Mouse (Mus musculus) urinary bladder, postnatal 25 days (tissue): Measurements from ENCODE around the gene Grk3.

Source experiments
- DNase-seq: peaks from one replicate; pipeline ENCODE4 v3.0.0; 2022; ENCODE audit warnings: low spot score

The Grk3 gene

DNA sequence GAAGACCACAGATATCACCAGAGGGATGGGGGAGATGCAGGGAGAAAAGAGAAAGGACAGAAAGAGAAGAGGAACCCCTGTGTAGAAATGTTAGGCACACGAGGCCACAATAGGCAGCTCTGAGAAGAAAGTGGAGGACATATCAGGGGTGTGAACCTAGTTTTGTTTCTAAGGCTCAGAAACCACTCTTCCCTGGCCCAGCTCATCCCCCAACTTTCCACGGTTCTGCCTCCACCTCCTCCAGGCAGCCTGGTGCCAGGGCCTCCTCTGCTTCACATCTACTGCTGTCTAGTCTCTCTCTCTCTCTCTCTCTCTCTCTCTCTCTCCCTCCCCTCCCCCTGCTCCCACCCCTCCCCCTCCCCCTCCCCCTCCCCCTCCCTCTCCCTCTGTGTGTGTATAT, 7.1 kb downstream of the Grk3 start:
- DNase-seq, result no peak

DNA sequence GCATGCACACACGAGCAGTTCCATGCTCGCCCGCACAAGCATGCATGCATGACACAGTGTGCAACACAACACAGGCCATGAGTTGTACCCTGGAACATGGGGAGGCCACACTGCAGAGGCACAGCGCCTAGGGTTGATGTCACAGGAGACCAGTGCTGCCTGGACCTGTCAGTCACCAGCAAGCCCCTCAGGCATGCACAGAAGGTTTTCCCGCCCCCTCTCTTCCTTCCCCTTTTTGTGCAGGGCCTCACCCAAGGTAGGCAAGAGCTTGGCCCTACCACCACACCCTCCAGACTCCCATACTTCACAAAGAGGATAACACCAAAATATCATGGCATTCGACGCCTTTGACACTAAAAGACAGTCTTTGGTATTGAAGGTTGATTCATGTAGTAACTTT, 8.6 kb downstream of the Grk3 start:
- no peak for DNase-seq

DNA sequence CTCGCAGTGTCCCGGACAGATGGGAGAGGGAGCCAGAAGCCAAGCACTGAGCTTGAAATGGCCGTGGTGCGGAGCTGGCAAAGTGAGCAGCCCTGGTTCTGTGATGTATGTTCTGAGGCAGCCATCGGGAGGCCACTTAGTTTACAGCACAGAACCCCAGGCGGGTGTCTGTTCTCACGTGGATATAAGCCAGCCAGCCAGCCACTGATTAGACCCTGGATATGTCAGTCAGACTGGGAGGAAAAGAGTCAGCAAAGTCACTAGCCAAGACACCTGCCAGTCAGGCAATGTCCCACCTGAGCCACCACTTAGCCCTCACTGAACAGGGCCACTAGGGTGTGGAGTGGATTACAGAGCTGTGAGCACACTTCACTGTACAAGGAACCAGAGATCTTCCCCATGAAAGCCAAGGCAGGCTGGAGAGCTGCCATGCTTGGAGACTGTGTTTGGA, 9.6 kb downstream of the Grk3 start:
- DNase-seq, result no peak

DNA sequence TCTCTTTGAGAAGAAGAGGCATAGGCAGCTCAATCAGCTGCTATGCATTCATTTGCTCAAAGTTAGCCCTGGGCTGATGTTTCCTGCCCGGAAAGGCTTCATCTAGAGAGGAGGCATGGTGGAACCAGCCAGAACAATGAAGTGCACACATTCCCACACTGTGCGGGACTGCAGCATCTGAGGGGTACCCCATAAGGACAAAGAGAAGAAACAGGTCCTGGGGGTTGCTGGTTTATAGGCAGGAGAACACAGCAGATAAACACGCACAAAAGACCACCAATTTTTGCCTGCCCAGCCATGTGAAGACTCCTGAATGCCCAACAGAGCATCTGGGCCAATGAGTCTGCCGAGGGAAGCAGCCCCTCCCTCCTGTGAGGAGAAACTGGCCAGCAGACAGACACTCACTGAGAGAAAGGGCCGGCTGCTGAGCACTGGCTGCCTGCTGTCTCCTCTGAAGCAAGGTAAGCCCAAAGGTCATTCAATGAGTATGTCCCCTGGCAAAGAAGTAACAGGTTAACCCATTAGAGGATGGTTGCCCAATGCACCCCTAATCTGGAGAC, 12.7 kb downstream of the Grk3 start:
- no peak for DNase-seq

DNA sequence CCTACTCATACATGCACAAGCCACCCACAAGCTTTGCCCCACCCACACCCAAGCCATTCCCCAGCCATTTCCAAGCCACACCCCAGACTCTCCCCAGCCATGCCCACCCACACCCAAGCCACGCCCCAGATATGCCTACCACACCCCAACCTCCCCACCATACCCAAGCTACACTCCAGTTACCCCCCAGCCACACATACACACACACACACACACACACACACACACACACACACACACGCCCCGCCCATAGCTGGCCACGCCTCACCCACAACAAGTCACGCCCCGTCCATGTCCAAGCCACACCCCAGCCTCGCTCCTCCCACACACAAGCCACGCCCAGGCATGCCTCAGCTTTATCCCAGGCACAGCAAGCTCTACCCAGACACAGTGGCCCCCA, 16.4 kb downstream of the Grk3 start:
- no peak for DNase-seq

DNA sequence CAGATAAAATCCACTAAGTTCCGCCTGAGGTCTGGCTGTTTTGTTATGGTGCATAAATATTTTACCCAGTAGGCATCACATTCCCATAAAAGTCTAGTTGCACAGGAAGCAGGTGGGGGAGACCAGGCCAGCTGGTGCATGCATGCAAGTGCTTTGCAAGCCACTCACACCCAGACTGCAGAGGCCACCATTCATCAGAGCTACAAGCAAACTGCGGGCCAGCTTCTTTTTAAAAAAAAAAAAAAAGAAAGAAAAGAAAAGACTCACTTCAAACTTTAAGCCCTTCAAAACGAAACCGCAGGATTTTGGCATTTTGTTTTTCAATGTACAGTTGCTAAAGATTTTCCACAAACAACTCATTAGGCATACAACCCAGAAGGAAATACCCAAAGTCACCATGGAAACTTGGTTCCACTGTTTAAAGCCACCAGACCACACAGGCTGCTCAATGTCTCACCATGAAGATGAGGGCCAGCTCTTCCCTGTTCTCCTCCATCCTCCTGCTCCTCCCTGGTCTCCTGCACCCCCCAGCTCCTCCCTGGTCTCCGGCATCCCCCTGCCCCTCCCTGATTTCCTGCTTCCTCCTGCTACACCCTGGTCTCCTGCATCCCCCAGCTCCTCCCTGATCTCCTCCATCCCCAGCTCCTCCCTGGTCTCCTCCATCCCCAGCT, 17.9 kb downstream of the Grk3 start:
- no peak for DNase-seq

DNA sequence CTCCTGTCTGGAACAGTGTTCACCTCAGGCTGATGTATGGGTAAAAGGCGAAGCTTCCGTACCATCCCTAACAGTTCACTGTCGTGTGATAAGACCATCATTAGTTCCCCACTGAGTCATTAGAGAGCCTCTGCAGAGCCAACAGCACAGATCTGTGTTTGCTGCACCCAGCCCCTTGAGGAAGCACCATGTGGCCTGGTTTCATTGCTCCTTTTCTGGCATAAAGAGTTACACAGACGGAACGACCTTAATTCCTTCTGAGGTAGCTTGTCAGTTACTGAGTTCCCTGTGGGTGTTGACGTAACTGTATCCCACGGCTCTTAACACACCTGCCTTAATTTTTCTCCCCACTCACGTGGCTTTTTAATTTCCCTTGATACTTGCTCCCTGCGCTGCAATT, 24.3 kb downstream of the Grk3 start:
- DNase-seq, result no peak

DNA sequence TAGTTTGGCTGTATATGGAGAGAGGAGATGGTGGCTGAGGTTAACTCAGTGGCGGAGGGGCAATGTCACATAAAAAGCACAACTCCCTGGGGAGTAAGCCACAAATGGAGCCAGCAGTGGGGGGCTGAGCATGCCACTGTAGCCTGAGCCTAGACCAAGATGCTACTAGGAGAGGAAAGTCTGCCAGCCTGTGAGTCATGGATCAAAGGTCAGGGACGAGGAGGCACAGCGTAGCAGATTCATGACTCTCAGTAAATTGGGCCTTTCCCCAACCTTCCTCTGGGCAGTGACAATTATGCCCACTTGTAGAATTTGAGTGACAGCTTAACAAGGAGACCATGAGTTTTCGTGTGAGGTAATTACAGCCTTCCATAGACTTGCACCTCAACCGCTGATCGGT, 33.7 kb downstream of the Grk3 start:
- DNase-seq, result no peak

DNA sequence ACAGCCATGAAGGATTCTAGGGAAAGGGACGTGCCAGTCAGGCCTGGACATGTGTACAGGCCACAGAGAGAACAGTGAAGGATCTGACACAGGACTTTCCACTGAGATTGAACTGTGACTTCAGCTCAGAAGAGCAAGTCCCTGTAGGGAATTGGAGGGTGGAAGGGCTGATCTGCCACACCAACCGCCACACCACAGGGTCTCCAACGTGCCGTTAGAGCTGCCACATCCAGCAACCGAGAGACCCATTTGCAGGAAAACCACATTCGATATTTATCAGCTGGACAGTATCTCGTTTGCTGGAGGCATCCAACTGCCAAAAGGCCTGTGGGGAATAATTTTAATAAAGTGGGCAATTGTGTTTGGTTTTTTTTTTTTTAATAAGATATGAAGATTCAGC, 35.9 kb downstream of the Grk3 start:
- no peak for DNase-seq

DNA sequence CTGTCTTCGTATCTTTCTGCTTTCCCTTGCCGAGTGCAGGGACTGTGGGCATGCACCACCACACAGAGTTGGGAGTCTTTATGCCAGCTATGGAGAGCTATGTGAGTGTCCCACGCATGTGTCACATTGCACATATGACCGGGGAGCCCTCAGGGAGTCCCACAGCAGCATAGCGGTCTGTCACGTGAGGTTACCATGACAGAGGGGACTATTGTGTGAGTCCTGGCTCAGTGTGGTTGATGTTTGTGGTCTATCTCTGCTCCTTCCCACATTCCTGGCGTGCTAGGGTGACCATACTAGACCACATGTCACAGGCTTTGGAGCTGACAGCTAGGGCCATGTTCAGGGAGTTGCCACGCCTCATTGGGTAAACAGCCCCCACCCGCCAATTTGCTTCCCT, 36.4 kb downstream of the Grk3 start:
- no peak for DNase-seq

DNA sequence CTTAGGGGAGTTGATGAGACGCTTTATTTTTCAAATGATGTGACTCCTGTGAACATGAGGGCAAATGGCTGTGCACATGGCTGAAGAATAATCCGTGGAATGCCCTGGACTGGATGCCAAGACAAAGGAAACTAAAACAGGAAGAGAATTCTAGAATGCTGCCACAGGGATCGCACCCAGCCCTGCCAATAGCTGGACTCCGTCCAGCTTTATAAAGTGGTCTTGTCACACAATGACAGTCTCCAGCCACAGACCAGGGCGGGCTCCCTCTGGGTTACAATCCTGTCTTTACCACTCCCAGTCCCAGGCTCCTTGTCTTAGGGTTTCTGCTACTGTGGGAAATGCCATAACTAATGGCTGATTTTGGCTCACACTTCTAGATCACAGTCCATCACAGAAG, 38.5 kb downstream of the Grk3 start:
- DNase-seq, result no peak

DNA sequence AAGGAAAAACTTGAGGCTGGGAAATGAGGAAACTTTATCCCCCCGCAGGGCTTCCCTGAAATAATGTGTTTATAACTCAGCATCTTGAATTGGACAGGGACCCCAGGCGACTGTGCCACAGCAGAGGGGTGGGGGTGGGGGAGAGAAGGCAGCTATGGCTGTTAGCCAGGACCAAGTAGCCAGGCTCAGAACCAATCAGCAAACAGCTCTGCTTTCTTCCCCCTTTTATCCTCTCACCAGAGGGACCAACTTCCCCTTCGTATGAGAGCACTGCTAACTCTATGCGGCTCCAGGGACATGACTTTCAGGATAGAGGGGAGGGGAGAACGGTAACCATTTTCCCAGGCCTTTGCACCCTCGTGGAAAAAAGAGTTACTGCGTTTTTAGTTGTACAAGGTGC, 42.0 kb downstream of the Grk3 start:
- DNase-seq, result no peak

DNA sequence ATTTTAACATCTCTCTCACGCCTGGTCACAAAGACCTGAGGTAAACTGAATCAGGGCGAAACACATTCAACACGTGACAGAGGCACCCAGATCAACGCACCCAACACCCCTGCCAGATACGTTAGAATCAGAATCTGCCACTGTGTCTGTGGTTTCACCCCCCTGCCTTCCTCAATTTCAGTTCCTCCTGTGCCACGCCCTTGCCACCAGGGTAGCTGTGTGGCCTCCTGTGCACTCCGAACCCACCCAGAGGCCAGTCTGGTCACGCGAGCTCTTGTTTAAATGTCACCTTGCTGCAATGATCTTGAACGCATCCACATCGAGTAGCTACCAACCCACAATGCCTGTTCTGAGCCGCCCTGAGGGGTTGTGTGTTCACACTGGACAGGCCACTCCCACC, 43.3 kb downstream of the Grk3 start:
- no peak for DNase-seq

DNA sequence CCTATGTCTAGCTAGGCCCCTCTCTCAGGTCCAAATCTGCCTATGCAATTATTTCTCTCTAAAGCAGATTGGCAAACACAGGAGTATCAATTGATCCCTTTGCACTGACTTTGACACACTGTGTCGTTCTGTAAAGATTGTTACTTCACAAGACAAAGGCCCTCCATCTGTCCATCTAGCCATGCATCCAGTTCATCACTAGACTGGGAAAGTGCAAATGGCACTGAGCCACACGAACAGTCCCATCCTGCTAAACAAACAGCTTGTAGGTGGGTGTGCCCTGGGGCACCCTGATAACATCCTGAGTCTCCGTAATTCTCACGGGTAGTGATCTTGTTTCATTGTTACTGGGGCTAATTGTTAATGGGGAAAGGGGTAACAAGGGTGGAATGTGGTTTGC, 52.1 kb downstream of the Grk3 start:
- DNase-seq, result no peak

DNA sequence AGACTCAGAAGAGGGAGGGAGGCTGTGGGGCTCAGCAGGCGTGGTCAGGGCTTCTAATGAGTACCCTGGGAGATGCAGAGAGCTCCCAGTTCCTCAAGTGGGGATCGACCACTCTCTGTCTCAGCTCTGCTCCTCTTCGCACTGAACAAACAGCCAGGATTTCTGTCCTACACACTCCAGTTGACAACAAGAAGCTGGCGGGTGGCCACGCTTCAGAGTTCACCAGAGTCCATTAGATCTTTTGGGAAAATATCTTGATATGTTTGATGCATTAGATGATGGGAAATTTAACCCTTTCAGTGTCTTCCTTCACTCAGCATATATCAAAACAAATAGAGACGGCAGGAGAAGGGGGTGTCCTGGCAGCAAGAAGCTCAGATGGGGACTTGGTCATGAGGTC, 53.4 kb downstream of the Grk3 start:
- DNase-seq, result no peak

DNA sequence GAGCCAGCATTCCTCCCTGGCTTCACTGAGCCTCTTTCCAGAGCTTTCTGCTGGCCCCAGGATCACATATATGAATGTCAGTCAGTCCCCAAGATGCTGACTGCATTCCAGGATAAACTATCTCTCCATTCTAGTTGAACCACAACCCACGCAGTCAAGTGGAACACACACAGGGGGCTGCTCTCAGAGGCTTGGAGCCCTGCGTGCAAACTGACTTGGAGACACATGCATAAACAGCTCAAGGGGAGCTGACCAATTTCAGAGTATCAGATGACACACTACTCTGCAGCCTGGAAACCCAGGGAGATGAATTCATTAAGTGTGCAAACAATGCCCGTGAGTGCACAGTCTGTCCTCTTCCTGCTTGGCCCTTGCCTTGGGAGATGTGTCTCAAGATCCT, 54.7 kb downstream of the Grk3 start:
- DNase-seq, result no peak

DNA sequence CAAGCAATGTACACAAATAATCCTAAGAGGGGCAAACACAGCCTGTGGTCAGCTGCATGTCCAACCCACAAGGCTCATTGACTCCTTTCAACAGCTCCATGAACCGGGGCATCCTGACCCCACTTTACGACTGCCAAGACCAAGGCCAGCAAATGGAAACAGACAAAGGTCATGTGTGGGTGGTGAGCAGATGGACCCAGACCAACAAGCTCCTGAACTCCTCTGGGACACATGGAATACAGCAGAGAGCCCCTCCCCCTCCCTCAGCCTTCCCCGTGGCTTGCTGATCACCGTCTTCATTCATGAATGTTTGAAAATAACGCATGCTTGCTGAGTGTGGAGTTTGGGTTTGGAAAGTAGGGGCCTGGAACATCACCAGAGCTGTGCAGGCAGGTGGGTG, 57.3 kb downstream of the Grk3 start:
- no peak for DNase-seq

DNA sequence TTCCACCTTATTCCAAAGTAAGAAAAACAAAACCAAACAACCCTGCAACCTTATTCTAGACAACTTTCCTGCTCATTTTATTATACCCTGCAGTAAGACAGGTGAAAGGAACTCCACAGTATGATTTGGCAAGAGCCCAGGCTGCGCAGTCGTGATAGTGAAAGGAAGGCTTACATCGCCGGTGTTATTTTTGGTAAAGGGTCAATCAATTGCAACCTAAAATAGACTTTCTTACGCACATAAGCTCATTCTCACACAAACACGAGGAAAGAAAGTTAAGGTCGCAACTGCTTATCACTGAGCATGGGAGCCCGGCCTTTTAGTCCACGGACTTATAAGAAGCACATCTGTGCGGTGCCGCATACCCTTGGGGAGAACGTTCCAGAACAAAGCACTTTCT, 58.8 kb downstream of the Grk3 start:
- DNase-seq, result no peak

DNA sequence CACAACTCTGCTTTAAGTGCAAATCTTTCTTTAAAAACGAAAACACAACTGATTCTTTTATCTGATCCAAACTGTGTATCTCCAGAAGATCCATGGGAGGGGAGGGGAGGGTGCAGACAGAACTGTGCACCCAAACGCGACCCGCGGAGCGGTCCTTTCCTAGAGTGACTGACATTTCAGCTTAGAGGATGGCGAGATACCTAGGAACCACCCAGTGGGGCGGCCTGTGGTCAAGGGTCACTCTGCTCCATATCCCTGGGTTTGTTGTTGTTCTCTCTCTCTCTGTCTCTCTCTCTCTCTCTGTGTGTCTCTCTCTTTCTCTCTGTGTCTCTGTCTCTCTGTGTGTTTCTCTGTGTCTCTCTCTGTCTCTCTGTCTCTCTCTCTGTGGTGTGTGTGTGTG, 59.2 kb downstream of the Grk3 start:
- DNase-seq, result no peak

DNA sequence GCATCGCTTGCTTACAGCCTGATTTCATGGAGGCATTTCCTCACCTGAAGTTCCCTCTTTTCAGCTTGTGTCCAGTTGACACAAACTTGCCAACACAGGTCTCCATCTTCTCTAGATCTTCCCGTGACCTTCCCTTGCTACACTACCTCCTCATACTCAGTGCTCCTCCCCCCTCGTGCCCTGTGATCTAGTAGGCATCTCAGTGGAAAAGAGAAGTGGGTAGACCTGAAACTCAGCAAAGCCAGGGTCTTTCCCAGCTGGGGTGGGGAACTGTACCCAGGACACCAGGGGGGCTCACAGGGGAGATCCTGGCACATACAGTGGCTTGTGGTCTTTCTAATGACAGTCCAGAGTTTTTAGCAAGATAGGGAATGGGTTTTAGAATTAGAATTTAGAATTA, 64.7 kb downstream of the Grk3 start:
- no peak for DNase-seq

DNA sequence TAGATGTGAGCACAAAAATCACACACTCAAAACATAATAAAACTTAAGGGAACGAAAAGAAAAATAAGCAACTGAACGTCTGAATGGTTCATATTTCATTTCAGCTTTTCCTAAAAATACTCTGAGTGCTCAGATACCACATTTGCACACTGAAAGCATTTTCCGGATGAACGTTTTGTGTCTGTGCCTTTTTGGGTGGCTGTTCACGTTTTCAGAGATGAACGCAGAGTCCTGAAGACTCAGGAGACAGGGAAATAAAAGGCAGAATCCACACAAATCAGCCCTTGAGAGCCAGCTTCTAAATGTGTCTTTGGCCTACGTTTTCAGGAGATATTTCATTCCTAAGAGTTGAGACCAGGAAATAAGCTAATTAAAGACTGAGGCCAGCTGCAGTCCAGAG, 69.7 kb downstream of the Grk3 start:
- DNase-seq, result no peak

DNA sequence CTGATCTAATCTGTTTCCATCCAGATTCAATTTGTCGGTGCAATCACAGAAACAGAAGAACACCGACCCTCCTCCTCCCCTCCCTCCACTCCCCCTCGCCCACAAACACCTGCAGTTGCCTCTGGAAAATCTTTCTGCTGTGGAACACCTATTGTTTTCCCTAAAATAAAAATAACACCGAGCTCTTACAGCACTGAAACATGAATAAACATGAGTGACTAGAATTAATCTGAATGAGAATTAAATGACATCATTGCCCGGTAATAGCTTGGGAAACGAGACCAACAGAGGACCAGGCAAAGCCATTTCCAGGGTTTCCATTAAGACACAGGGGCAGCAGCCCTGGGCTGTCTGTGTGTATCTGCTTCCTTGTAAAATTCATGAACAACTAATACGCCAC, 73.3 kb downstream of the Grk3 start:
- no peak for DNase-seq

DNA sequence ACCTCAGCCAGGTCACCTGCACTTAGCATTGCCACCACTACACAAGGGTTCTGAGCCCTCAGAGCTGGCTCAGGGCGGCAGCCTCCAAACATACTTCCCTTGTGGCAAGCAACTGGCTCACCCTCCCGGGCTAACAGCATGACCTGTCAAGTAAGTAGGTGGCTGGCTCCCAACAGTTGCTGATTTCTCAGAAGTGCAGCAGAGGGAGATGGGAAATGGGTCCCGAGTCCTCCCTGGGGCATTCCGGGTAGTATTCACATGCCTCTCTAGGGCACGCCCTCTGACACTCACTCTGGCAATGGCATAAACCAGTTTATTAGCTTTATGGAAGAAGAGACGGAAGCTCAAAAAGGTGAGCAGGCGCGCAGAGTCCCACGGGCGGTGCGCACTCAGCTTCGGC, 74.6 kb downstream of the Grk3 start:
- no peak for DNase-seq

DNA sequence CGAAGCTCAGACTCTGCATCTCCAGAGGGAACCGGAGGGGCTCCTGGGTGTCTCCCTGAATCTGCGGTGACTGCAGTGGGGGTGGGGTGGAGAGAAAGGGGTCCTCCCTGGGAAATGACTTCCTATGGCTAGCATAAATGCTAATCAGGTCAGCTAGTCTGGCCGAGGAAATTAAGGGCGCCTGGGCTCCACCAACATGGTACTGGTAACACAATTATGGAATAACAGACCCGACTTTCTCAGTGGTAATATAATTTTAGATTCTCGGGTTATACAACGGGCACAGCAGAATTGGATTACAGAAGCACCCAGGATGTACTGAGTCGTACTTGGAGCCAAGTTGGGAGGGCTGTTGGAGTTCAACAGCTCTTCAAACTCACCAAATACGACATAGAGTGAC, 79.0 kb downstream of the Grk3 start:
- no peak for DNase-seq

DNA sequence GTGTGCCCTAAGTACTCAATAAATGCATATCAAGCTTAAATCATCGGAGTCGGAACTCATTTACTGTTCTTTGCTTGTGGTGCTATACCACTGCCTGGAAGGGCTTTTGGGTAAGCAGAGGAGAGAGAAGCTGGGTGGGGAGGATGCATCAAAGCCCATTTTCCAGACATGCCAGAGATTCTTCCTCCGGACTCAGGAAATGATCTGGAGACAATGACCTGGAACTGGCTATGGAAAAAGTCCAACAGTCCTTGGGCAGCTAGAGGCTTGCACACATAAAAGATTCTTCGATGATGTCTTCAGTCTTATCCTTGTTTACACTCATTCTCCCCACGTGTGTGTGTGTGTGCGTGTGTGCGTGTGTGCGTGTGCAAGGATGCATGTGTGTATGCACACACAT, 80.2 kb downstream of the Grk3 start:
- no peak for DNase-seq
